Mouse (Mus musculus) bone marrow, adult 2 months (tissue): Measurements from ENCODE around the gene Wdfy2. TPM values are rescaled to one million over a fixed set of nuclear protein-coding genes. Genes with fewer than 3 reads are reported as not detected.

Source experiments
- H3K27ac ChIP-seq: fragments of 200-500 bp; 2 replicates; pipeline ENCODE4 v1.5.1; 2012; ENCODE audit warnings: low read depth, mild to moderate bottlenecking, control low read depth, inconsistent platforms, low read length; ENCODE audit not compliant: control insufficient read depth, poor library complexity, insufficient read depth
- H3K4me1 ChIP-seq: fragments of 200-500 bp; 2 replicates; pipeline ENCODE4 v1.6.1; 2011; ENCODE audit warnings: low read length; ENCODE audit not compliant: control insufficient read depth, insufficient read depth
- H3K4me3 ChIP-seq: fragments of 200-500 bp; replicated peaks from 2 replicates; pipeline ENCODE3; 2011; ENCODE audit warnings: mild to moderate bottlenecking, low read depth, low read length, control low read depth; ENCODE audit not compliant: control insufficient read depth
- CTCF ChIP-seq: fragments of 200-500 bp; IDR thresholded peaks from 2 replicates; pipeline ENCODE4 v1.5.1; 2011; ENCODE audit warnings: low read length, control low read depth; ENCODE audit not compliant: control insufficient read depth, insufficient read depth
- POLR2A ChIP-seq: fragments of 200-500 bp; IDR thresholded peaks from 2 replicates; pipeline ENCODE4 v1.6.1; 2011; ENCODE audit warnings: low read depth, mild to moderate bottlenecking, control low read depth, low read length, borderline replicate concordance; ENCODE audit not compliant: control insufficient read depth
- WGBS: fragments of 180-500 bp; shearing (Covaris S2); methylation state at CpG from one replicate; pipeline ENCODE4 v1.1.7; 2018; 5-methylcytosine and 5-hydroxymethylcytosine counted together
- polyA plus RNA-seq: library from polyadenylated mRNA; stranded (reverse); fragments of >200 nt; gene quantifications from 2 replicates; pipeline ENCODE4 v1.2.4, GENCODE M21; 2011; ENCODE audit warnings: low replicate concordance; ENCODE audit not compliant: missing spikeins, insufficient read depth, insufficient read length

Wdfy2 gene
- polyA plus RNA-seq, 1 experiment, result 15.0 TPM

DNA sequence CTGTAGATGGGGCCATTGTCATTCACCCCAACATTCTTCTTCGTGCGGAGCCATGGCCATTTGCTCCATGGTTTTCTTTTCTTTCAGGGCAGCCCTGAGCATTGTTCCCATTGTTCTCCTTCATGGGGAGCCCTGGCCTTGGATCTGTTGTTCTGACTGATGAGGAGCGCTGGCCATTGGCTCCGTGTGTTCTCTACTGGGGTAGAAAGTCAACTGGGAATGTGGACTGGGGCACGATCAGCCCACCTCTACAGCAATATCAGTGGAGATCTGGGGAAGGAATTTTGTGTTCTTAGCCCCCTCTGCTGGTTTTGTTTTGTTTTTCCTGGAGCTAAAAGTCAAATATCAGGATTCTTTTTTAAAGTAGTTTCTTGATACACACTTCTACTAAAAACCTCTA lies 100.2 kb downstream of the Wdfy2 start:
- no peak for TF ChIP-seq POLR2A
- no peak for TF ChIP-seq CTCF
- no peak overlapping the region for H3K27ac ChIP-seq
- no peak overlapping the region for H3K4me3 ChIP-seq
- WGBS, result 81% methylated on average over 5 of the region's 5 CpGs
- H3K4me1 ChIP-seq, result no peaks in the 10 kb centered on the region; the same call in 1 of the 2 replicates

DNA sequence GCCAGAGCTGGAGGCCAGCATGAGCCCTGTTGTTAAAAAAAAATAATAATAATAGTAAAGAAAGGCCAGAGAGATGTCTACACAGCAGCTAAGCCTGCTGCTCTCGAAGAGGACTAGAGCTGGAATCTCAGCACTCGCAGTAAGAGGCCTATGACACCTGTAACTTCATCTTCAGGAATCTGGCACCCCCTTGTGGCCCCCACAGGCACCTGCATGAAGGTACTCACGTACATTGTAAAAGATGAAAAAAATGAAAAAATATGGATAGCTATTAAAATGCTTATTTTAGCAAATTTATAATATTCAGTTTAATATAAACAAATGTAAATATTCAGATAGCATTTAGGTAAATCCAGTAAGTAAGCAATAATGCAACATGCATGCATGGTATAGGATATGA lies 102.0 kb downstream of the Wdfy2 start:
- no peak overlapping the region for H3K4me3 ChIP-seq
- WGBS, result 84% methylated on average over 3 of the region's 3 CpGs
- TF ChIP-seq POLR2A (no peak), CTCF (peak; percentile 46)

DNA sequence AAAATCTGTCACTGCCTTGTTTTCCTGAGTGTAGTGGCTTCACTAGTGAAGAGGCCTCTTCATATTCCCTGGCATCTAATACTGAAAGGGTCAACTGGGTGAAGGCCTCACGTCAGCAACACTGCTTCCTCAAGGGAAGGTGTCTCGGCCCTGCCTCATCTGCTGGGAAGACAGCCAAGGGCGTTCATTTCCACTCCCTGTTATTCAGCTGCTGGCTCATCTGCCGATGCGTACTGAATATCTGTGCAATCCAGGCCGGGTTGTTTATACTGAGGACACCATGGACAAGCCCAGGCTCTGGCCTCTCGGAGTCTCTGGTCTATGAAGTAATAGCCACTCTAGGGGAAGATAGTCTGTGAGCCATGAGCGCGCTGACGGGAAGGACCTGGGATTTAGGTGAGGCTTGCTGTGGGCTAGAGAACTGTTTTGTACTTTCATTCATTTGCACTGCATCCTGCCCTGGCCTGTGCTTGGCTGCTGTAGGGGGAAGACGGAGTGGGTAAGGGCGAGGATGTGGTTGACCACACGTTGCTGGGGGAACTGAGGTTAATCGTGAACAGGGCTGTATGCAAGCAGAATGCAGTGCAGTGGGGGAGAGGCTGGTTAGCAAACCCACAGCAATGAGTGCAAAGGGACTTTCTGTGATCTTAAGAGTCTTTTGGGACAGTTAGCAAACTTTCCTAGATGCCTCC lies 103.1 kb downstream of the Wdfy2 start:
- WGBS, result 3% methylated on average over 14 of the region's 14 CpGs
- Histone ChIP-seq H3K4me1 (no peaks in the 10 kb centered on the region; the same call in 1 of the 2 replicates), H3K27ac (no peak overlapping the region), H3K4me3 (no peak overlapping the region)
- TF ChIP-seq CTCF, result no peak
- no peak for TF ChIP-seq POLR2A

More for the DNA sequence above, 102.0 kb downstream of the Wdfy2 start:
- Histone ChIP-seq H3K4me1 (no peaks in the 10 kb centered on the region; the same call in 1 of the 2 replicates), H3K27ac (no peak overlapping the region)

DNA sequence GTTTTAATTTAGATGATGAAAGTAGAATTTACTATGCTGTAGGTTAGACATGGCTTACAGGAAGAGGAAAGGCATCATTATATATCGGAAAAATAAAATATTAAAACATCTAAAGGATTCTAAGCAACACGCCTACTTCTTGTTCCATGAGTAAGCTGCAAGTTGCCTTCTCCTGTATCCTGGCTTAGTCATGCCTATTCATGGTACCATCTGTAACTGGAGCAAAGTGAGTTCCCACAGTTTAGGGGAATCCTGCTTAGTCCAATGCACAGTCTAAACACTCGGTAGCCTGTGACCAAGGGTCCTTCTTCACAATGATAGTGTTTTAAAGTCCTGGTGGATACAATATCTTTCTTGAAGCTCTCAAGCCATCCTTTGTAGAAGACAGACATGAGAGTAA lies 109.3 kb downstream of the Wdfy2 start:
- TF ChIP-seq CTCF (no peak), POLR2A (no peak)
- no peaks in the 10 kb centered on the region; the same call in none of the 2 replicates for H3K4me1 ChIP-seq
- H3K4me3 ChIP-seq, result no peak overlapping the region
- 91% methylated on average over 3 of the region's 3 CpGs for WGBS
- no peak overlapping the region for H3K27ac ChIP-seq

DNA sequence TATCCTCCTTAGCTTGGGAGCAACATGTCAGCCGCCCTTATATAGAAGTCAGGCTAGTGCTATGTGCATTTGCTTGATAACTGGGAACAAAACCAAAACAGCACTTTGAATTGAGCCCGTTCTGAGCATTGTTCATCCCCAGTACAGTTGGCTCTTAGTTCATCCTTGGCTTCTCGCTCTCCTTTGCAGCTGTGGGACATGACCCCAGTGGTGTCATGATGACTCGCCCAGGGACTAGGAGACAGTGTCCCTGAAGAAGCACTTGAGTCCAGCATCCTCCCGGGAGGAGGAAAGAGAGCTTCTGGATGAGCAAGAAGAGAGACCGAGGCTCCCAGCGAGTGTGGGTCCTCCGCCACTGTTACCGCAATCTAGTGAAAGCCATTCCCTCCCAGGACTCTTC lies 118.6 kb downstream of the Wdfy2 start:
- no peak for TF ChIP-seq POLR2A
- no peak for TF ChIP-seq CTCF
- H3K4me1 ChIP-seq, result no peaks in the 10 kb centered on the region
- H3K27ac ChIP-seq, result no peak overlapping the region
- no peak overlapping the region for H3K4me3 ChIP-seq
- 84% methylated on average over 9 of the region's 9 CpGs for WGBS

DNA sequence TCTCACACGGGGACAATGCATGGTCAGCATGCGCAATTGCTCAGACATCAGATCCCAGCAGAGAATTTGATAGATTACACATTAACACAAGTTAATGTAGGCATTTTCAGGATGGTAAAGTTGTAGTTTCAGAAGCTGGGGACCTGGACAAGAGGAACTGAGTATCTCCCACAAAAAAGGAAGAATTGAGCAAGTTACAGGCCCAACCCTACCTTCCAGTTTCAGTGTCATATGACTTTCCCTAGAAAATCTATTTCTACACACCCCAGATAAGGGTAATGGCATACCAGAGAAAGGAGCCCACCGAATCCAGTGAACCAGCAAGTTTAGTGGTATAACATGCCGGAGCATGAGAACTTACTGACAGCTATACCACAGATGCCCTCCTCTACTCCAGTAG lies 126.2 kb downstream of the Wdfy2 start:
- 60% methylated on average over 4 of the region's 4 CpGs for WGBS
- H3K27ac ChIP-seq, result no peak overlapping the region
- TF ChIP-seq CTCF (no peak), POLR2A (no peak)
- H3K4me3 ChIP-seq, result no peak overlapping the region
- H3K4me1 ChIP-seq, result no peaks in the 10 kb centered on the region

DNA sequence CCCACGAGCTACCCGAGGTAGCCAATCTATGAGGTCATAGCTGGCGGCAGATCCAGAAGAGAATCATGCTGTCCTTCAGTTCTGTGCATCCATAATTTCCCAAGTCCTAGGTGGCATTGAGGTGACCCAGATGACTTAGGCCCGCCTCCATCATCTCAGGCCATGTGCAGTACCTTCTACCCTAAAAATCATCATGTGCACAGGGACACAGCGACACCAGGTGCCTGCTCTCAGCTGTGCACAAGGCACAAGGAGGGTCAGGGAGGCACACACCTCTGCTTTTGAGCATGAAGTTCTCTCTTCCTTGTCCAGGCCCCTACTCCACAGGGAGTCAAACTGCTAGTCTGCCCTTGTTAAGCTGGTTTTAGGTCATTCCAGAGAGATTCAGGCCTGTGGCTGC lies 127.9 kb downstream of the Wdfy2 start:
- TF ChIP-seq POLR2A (no peak), CTCF (no peak)
- H3K4me3 ChIP-seq, result no peak overlapping the region
- H3K4me1 ChIP-seq, result no peaks in the 10 kb centered on the region
- H3K27ac ChIP-seq, result no peak overlapping the region
- WGBS, result 69% methylated on average over 5 of the region's 5 CpGs

DNA sequence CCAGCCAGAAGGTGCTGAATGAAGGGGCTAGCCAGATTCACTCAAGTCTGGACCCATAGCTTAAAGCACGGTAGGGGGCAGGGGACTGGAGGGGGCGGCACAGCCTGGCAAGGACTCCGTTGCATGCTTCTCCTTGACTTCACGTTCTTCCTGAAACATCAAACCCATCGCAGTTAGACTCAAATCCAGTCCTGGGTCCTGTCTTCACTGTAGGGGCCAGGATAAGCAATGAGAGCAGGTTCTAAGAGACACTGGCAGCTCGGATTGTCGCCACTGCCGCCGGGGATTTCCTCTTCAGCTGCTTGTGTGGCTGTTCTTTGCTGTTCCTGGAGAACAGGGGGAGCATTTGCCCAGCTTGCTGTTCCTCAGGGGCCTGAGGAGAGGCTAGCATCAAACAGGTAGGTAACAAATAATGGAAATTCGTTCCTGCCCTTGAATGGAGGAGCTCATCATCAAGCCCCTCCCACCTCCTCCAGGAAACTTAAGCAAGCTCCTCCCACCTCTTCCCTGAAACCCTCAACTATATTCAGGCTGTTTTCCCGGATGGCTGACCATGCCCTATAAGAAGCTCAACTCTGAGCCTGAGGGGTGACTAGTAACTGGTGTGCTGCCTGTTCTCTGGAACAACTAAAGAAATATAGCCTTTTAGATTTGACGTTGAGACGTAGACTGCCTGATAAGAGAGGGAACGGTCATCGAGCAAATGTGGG lies 128.5 kb downstream of the Wdfy2 start:
- WGBS, result 35% methylated on average over 15 of the region's 15 CpGs
- Histone ChIP-seq H3K4me3 (no peak overlapping the region), H3K4me1 (no peaks in the 10 kb centered on the region), H3K27ac (no peak overlapping the region)
- TF ChIP-seq CTCF, result no peak
- no peak for TF ChIP-seq POLR2A

DNA sequence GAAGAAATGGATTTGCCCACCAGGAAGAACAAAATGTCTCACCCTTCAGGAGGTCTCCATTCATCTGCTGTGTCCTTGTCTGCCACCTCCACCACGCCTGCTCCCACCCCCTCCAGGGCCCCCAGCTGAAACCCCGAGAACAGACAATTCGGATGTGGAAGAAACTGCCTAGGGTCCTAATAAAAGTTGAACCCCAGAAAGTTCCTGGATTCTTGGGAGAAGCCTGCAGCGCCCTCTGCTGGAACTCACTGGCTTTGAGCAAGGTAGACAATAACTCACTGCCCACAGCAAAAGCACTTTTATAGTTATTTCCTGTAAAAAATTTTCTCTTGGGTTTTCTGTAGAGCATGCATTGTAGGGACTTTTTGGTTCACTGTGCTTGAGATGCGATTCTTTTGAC lies 137.6 kb downstream of the Wdfy2 start:
- no peak overlapping the region for H3K4me3 ChIP-seq
- TF ChIP-seq CTCF (peak; percentile 59), POLR2A (no peak)
- no peak overlapping the region for H3K27ac ChIP-seq
- no peaks in the 10 kb centered on the region for H3K4me1 ChIP-seq
- WGBS, result 47% methylated on average over 5 of the region's 5 CpGs
